Mouse (Mus musculus) limb, embryonic 14.5 days (tissue): ENCODE data around the gene Slc6a11. TPM values are rescaled to one million over a fixed set of nuclear protein-coding genes. Genes with fewer than 3 reads are reported as not detected.

Experiments
- ATAC-seq: fragments of 200-750 bp; cut with Nextera tagmentation; 2 replicates; pipeline ENCODE4 v1.8.0; 2017; ENCODE audit warnings: low read depth, moderate number of reproducible peaks, moderate TSS enrichment; ENCODE audit not compliant: low FRiP score
- DNase-seq: peaks from one replicate; pipeline ENCODE4 v3.0.0-alpha.2; 2015; ENCODE audit warnings: low spot score
- H3K27ac ChIP-seq: fragments of 300-500 bp; sonication (generic); replicated peaks from 2 replicates; pipeline ENCODE4 v1.5.1; 2014; ENCODE audit warnings: low read depth, mild to moderate bottlenecking, low read length, moderate library complexity, mixed read lengths
- H3K27me3 ChIP-seq: fragments of 300-500 bp; sonication (generic); 2 replicates; pipeline ENCODE4 v1.6.1; 2014; ENCODE audit warnings: low read length, mixed read lengths; ENCODE audit not compliant: control insufficient read depth, insufficient read depth
- H3K36me3 ChIP-seq: fragments of 300-500 bp; sonication (generic); 2 replicates; pipeline ENCODE4 v1.6.1; 2014; ENCODE audit warnings: mild to moderate bottlenecking, low read length, moderate library complexity, mixed read lengths; ENCODE audit not compliant: control insufficient read depth, insufficient read depth
- H3K4me1 ChIP-seq: fragments of 300-500 bp; sonication (generic); 2 replicates; pipeline ENCODE4 v1.6.1; 2014; ENCODE audit warnings: antibody characterized with exemption, low read length, mixed read lengths; ENCODE audit not compliant: control insufficient read depth, insufficient read depth
- H3K4me2 ChIP-seq: fragments of 300-500 bp; sonication (generic); replicated peaks from 2 replicates; pipeline ENCODE4 v1.6.1; 2014; ENCODE audit warnings: low read depth, mild to moderate bottlenecking, low read length, moderate library complexity; ENCODE audit not compliant: severe bottlenecking
- H3K4me3 ChIP-seq: fragments of 300-500 bp; sonication (generic); replicated peaks from 2 replicates; pipeline ENCODE4 v1.5.1; 2014; ENCODE audit warnings: low read length
- H3K9ac ChIP-seq: fragments of 300-500 bp; sonication (generic); 2 replicates; pipeline ENCODE4 v1.6.1; 2014; ENCODE audit warnings: mild to moderate bottlenecking, low read depth, low read length, moderate library complexity; ENCODE audit not compliant: severe bottlenecking
- H3K9me3 ChIP-seq: fragments of 300-500 bp; sonication (generic); 2 replicates; pipeline ENCODE4 v1.6.1; 2016; ENCODE audit warnings: low read length; ENCODE audit not compliant: control insufficient read depth
- POLR2A ChIP-seq: fragments of 200-500 bp; IDR thresholded peaks from 2 replicates; pipeline ENCODE4 v1.8.0; 2012; ENCODE audit warnings: inconsistent platforms, mild to moderate bottlenecking, moderate library complexity, borderline replicate concordance; ENCODE audit not compliant: insufficient read depth, insufficient read length; ENCODE audit errors: extremely low read depth
- WGBS: fragments of 180-500 bp; shearing (Covaris S2); extraction: QIAGEN DNeasy Blood & Tissue Kit; methylation state at CpG from one replicate; pipeline ENCODE4 v1.1.7; 2014; 5-methylcytosine and 5-hydroxymethylcytosine counted together
- polyA plus RNA-seq, 2 experiments: library from polyadenylated mRNA; depleted of rRNA in 1 of 2; stranded (reverse) in 1 of 2; unstranded in 1 of 2; fragments of >200 nt; fragmentation: Nextera tagmentation in 1 of 2; extraction: Ambion mirVana in 1 of 2; gene quantifications; 2 replicates each; pipeline versions ENCODE4 v1.2.1 to v1.2.3; 2012 to 2014

Gene Slc6a11
- polyA plus RNA-seq, 2 experiments: 0.11 TPM

- Histone ChIP-seq H3K36me3 (no peaks in the 10 kb centered on the region), H3K4me2 (no peak overlapping the region), H3K27me3 (peaks cover 33% of the 10 kb centered on the region), H3K4me3 (no peak overlapping the region), H3K27ac (no peak overlapping the region), H3K9ac (no peak overlapping the region), H3K9me3 (no peaks in the 10 kb centered on the region), H3K4me1 (no peaks in the 10 kb centered on the region)
- no peak for TF ChIP-seq POLR2A
- 44% methylated on average over 7 of the region's 7 CpGs for WGBS
- ATAC-seq (no peak), DNase-seq (no peak)
Observed at GRCm38 (mm10) chr6:114289106-114289505, 158.1 kb downstream of the Slc6a11 start.

- Histone ChIP-seq H3K4me2 (no peak overlapping the region), H3K4me1 (no peaks in the 10 kb centered on the region), H3K9me3 (no peaks in the 10 kb centered on the region), H3K27me3 (peaks cover 22% of the 10 kb centered on the region; the same call in 1 of the 2 replicates), H3K4me3 (no peak overlapping the region), H3K36me3 (no peaks in the 10 kb centered on the region), H3K9ac (no peak overlapping the region), H3K27ac (no peak overlapping the region)
- 67% methylated on average over 8 of the region's 8 CpGs for WGBS
- ATAC-seq (no peak), DNase-seq (no peak)
- TF ChIP-seq POLR2A: no peak
Observed at GRCm38 (mm10) chr6:114290184-114290583, 159.1 kb downstream of the Slc6a11 start.

DNA sequence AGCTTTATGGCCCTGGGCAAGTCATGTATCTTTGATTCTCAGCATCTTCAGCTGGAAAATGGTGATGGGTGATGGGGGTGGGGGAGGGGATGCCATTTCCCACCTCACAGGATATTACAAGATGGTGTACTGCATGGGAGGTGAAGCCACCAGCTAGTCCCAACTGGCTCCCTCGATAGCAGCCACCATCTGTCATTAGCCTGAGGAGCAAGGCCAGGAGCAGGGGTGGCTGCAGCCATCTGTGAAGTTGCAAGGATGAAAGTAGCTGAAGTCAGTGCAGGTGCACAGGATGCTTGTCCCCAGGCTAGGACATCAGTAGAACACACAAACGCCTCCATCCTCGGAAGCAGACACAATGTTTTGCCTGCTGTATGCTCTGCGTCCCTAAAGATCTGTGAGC, 159.9 kb downstream of the Slc6a11 start:
- ATAC-seq (no peak), DNase-seq (no peak)
- peaks cover 21% of the 10 kb centered on the region; the same call in 1 of the 2 replicates for H3K27me3 ChIP-seq
- no peaks in the 10 kb centered on the region for H3K4me1 ChIP-seq
- no peak overlapping the region for H3K9ac ChIP-seq
- H3K36me3 ChIP-seq: no peaks in the 10 kb centered on the region
- no peak overlapping the region for H3K4me3 ChIP-seq
- no peak for TF ChIP-seq POLR2A
- no peak overlapping the region for H3K4me2 ChIP-seq
- 66% methylated on average over 4 of the region's 4 CpGs for WGBS
- H3K27ac ChIP-seq: no peak overlapping the region
- no peaks in the 10 kb centered on the region for H3K9me3 ChIP-seq

DNA sequence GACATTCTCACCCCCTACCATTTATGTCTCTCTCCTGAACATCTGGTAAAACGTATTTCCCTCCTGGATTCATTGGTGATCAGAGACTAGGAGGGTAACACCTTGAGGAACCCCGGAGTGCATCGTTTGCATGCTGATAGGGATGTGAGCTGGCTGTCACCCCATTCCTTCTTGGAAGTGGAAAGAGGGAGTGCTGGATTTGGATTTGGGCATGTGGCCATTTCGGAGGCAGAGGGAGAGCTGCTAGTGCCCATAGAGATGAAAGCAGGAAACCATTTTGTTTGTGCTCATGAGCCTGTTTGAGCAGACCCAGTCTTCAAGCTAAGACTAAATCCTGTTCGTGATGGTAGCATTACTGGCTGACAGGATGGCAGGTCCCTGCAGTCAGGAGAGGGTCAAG, 160.4 kb downstream of the Slc6a11 start:
- no peak overlapping the region for H3K27ac ChIP-seq
- peaks cover 17% of the 10 kb centered on the region; the same call in 1 of the 2 replicates for H3K27me3 ChIP-seq
- no peaks in the 10 kb centered on the region for H3K36me3 ChIP-seq
- H3K4me1 ChIP-seq: no peaks in the 10 kb centered on the region
- TF ChIP-seq POLR2A: no peak
- 30% methylated on average over 5 of the region's 5 CpGs for WGBS
- no peak overlapping the region for H3K9ac ChIP-seq
- no peak overlapping the region for H3K4me2 ChIP-seq
- H3K9me3 ChIP-seq: no peaks in the 10 kb centered on the region
- DNase-seq (no peak), ATAC-seq (no peak)
- H3K4me3 ChIP-seq: no peak overlapping the region

DNA sequence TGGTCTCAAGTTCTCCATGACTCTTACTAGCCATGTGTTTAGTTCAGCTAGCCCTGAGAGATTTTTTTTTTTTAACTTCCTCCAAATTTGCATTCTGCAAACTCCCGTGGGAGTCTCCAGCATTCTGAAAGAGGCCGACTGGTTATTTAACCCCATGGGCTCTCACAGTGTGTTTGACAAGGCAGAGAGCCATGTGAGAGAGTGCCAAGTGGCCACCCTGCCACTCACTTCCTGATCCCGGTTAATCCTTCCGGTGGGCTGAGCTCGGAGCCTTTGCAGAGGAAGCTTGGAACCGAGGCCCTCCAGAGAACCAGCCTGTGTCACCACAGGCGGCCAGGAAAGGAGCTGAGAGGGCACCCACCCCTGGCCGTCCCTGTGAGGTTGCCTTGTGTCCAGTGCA, 162.5 kb downstream of the Slc6a11 start:
- Histone ChIP-seq H3K36me3 (no peaks in the 10 kb centered on the region), H3K9ac (no peak overlapping the region), H3K9me3 (no peaks in the 10 kb centered on the region), H3K4me2 (no peak overlapping the region), H3K4me1 (peaks cover 7% of the 10 kb centered on the region; the same call in 1 of the 2 replicates), H3K27ac (no peak overlapping the region), H3K4me3 (no peak overlapping the region), H3K27me3 (0 out of 2 replicates have a peak, but pooled peaks cover 3% of the 10 kb centered on the region)
- DNase-seq: no peak
- TF ChIP-seq POLR2A: no peak
- ATAC-seq: no peak
- WGBS: 36% methylated on average over 8 of the region's 8 CpGs

DNA sequence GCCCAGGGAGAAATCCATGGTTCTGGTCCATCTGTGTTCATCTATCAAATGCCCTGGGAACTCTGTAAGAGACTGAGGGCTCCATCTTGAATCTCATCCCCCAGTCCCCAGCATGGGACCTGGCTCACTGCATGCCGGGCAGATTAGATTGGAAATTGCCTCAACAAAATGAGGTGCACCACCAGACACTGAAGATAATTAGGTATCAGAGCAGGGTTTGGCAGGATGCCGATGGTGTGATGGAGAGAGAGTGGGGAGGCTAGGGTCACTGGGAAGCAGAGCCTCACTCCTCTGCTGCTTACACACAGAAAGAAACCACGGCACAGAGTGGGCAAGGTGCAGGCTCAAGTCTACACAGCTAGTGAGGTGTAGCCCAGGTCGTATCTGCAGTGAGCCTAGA, 164.0 kb downstream of the Slc6a11 start:
- TF ChIP-seq POLR2A: no peak
- Histone ChIP-seq H3K27ac (no peak overlapping the region), H3K4me2 (no peak overlapping the region), H3K36me3 (no peaks in the 10 kb centered on the region), H3K4me1 (peaks cover 7% of the 10 kb centered on the region; the same call in 1 of the 2 replicates), H3K27me3 (no peaks in the 10 kb centered on the region), H3K4me3 (no peak overlapping the region), H3K9ac (no peak overlapping the region), H3K9me3 (no peaks in the 10 kb centered on the region)
- DNase-seq (no peak), ATAC-seq (no peak)
- 83% methylated on average over 4 of the region's 4 CpGs for WGBS
